Mouse (Mus musculus) CD8-positive naive resting alpha-beta T cell, adult 57 days (primary cell): ENCODE data around the gene Mast3. TPM values are rescaled to one million over a fixed set of nuclear protein-coding genes. Genes with fewer than 3 reads are reported as not detected.

Experiments
- total RNA-seq: library from RNA; stranded (reverse); gene quantifications from one replicate; pipeline ENCODE4 v1.2.4, GENCODE M21; 2023

Gene Mast3
- 190 TPM for total RNA-seq

GRCm38 (mm10) chr8:70804481-70805206 lies at the start of gene Mast3:
Mast3 (minus strand) TSS chr8:70805054.

GRCm38 (mm10) chr8:70839408-70840351 lies 34.8 kb upstream of the Mast3 start, which contains the start of gene Arrdc2:
Arrdc2 (minus strand) TSS chr8:70839720.

DNA sequence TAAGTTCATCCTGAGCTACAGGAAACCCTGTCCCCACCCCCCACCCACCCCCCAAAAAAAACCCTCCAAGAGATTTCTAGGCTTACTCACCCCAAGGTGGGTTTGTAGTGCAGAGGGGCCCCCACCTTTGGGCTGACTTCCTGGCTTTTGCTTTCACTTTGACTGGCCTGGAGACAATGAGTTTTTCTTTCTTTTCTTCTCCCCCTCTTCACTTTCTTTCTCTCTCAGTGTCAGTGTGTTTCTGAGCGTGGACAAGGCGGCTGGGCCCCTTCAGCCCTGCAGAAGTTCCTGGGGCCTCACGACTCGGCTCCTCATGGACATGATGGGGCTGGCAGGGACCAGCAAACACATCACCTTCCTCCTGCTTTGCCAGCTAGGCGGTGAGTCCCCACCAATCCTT lies 3.4 kb upstream of the Mast3 start, which contains the start of gene Il12rb1:
Il12rb1 (plus strand) TSS at position 211 of the 400 bp plus-strand sequence.

DNA sequence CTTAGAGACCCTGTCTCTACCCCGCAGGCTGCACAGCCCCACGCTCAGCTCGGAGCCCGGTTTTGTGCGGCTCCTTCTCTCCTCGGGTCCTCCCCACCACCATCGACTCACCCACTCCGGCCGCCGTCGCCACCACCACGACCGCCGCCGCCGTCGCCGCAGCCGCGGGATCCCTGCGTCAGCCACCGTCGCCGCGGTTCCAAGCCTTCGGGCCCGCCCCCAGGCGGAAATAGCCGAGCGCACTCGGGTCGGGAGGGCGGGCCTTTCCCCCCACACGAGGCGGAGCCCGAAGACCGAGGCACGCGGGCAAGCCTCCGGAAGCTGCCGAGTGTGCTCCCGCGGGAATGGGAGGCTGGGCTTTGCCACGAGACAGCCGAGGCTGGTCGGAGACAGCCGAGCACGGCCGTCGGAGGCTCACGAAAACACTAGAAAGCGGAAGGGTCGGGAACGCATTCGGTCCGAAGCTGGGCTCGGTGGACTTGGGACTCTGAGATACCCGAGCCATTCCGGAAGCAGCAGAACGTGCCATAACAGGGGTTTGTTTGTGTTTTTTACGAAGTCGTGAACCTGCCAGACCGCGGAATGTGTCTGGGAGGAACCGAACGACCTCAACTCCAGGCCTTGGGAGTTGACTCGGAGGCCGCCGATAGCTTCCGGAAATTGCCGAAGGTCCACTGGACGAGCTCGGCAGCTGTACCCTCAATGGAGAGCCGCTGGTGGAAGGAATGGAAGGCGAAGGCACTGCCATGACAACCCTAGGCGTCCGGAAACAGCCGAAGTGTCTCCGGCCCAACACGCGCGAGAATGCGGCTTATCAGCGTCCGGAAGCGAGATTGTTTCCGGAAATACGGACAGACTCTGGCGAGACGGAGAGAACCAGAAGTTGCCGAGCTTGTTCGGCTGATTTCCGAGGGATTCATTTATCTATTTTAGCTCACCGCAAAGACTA lies 28.1 kb downstream of the Mast3 start, which contains the start of gene Pik3r2:
Pik3r2 (minus strand) TSS at position 218 of the 949 bp plus-strand sequence.

GRCm38 (mm10) chr8:70760775-70761406 lies 44.0 kb downstream of the Mast3 start, which contains the start of gene Mpv17l2:
Mpv17l2 (minus strand) TSS chr8:70760946.

GRCm38 (mm10) chr8:70754043-70754870 lies 50.6 kb downstream of the Mast3 start, which contains the start of gene Rab3a:
Rab3a (plus strand) TSS chr8:70754679.

Other genes with a start within 250 kb of the Mast3 start
- 74.6 TPM for gene Isyna1, start 210.7 kb downstream of the Mast3 start, total RNA-seq
- gene Ssbp4, start 196.2 kb downstream of the Mast3 start, total RNA-seq, result 116 TPM
- gene Lrrc25, start 188.9 kb downstream of the Mast3 start, total RNA-seq, result 1.8 TPM
- 0.89 TPM for gene Gdf15, start 172.6 kb downstream of the Mast3 start, total RNA-seq
- gene Pgpep1, start 144.7 kb downstream of the Mast3 start, total RNA-seq, result 2.4 TPM
- 138 TPM for gene Lsm4, start 131.8 kb downstream of the Mast3 start, total RNA-seq
- gene Jund, start 106.1 kb downstream of the Mast3 start, total RNA-seq, result 1,886 TPM
- 7.8 TPM for gene Iqcn, start 101.6 kb downstream of the Mast3 start, total RNA-seq
- gene Gm3336, start 86.5 kb downstream of the Mast3 start, total RNA-seq, result not detected
- 0.55 TPM for gene Pde4c, start 81.3 kb downstream of the Mast3 start, total RNA-seq
- 5.1 TPM for gene Rab3a, start 50.4 kb downstream of the Mast3 start, total RNA-seq
- 23.3 TPM for gene Mpv17l2, start 44.1 kb downstream of the Mast3 start, total RNA-seq
- 10.3 TPM for gene Pik3r2, start 28.3 kb downstream of the Mast3 start, total RNA-seq
- gene Il12rb1, start 3.4 kb upstream of the Mast3 start, total RNA-seq, result 2.8 TPM
- 30.5 TPM for gene Arrdc2, start 34.7 kb upstream of the Mast3 start, total RNA-seq
- gene Kcnn1, start 58.2 kb upstream of the Mast3 start, total RNA-seq, result not detected
- 32.8 TPM for gene Ccdc124, start 68.9 kb upstream of the Mast3 start, total RNA-seq
- gene Slc5a5, start 87.7 kb upstream of the Mast3 start, total RNA-seq, result not detected
- gene Rpl18a, start 92.4 kb upstream of the Mast3 start, total RNA-seq, result 5,616 TPM
- 62.6 TPM for gene Map1s, start 100.9 kb upstream of the Mast3 start, total RNA-seq